Mouse (Mus musculus) gastrocnemius, postnatal 14 days (tissue): ENCODE measurements at regions not wholly inside any gene's neighbourhood (a gene's known extent, or its start where the extent isn't known, plus 50 kb on each side); places are given as distances from the start of the nearest gene placed in this dataset.

Source experiments
- DNase-seq: peaks from one replicate; pipeline ENCODE4 v3.0.0; 2021; ENCODE audit warnings: mixed read lengths
- intact Hi-C: fragments of 180-260 bp; cut with DNase I; formaldehyde crosslinking; loops from one replicate; pipeline ENCODE4 v1.15.1; 2025; ENCODE audit warnings: low total_unique reads

DNA sequence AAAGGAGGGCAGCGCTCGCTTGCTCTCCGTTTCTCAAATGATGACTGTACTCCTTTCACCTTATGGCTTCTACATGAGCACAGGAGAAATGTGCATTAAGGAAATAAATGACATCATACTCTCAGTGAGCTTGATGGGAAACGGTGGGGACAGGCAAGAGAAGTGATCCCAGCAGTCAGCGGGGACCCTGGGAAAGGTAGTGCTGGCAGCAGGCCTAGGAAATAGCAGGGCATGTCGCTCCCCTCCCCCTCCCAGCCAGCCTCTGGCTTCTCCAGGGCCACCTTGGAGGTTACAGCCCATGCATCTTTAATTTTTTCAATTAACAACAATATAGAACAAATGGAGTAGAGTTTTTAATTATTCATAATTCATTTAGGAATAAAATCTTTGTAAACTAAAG lies 58.6 kb upstream of the Klhl29 start:
- intact Hi-C loops = no loop called here
- DNase-seq = no peak

DNA sequence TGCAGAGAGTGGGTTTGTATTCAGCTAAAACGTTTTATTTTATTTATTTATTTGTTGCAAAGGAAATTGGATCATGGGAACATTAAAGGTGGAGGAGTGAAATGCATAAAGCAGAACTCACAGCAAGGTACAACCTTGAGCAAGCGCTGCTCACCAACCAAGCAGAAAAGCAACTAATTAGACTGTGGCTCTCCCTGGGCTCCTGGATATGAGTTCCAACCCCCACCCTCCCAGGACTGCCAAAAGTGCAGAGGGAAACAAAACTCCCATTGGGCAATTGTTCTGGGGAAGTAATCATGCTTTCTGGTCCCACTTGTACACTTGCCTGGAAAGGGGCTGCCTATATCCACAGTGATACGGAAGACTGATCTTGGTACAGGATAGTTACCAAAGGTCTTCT lies 57.2 kb upstream of the Klhl29 start:
- DNase-seq = no peak
- intact Hi-C loops = no loop called here

DNA sequence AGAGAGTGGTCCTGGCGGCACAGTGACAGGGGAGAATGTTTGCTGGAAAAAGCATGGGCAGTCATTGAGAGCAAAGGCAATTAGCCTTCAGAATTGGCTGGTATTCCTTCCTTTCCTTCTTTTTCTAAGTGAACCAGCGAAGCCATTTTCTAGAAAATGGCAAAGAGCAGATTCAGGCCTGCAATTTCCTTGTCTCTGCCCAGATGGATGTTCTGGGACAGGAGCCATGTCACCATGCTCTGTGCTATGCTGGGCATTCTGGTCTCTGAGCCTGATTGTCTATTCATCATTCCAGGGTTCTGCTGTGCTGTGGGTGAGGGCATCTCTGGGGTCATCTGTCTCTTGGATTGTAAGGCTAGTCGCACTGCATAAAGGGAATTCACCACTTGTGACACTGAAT lies 53.3 kb upstream of the Klhl29 start:
- intact Hi-C loops = no loop called here
- DNase-seq = no peak
